Mouse (Mus musculus) forebrain, embryonic 12.5 days (tissue): ENCODE measurements around the gene Gabrr1. TPM values are rescaled to one million over a fixed set of nuclear protein-coding genes. Genes with fewer than 3 reads are reported as not detected.
"Not testable (repeated sequence)": the region's sequence is repeated elsewhere in the genome, so short reads cannot be mapped to it uniquely, and the experiment has no call there.

Source experiments
- ATAC-seq: fragments of 200-750 bp; cut with Nextera tagmentation; 2 replicates; pipeline ENCODE4 v1.8.0; 2017; ENCODE audit warnings: moderate TSS enrichment; ENCODE audit not compliant: low FRiP score
- H3K27ac ChIP-seq: fragments of 300-500 bp; sonication (generic); 2 replicates; pipeline ENCODE4 v1.5.1; 2016; ENCODE audit warnings: mild to moderate bottlenecking
- H3K27me3 ChIP-seq: fragments of 300-500 bp; sonication (generic); 2 replicates; pipeline ENCODE4 v1.6.1; 2016; ENCODE audit warnings: mild to moderate bottlenecking
- H3K36me3 ChIP-seq: fragments of 300-500 bp; sonication (generic); replicated peaks from 2 replicates; pipeline ENCODE4 v1.6.1; 2016; ENCODE audit warnings: mild to moderate bottlenecking
- H3K4me1 ChIP-seq: fragments of 300-500 bp; sonication (generic); 2 replicates; pipeline ENCODE4 v1.6.1; 2016
- H3K4me2 ChIP-seq: fragments of 300-500 bp; sonication (generic); 2 replicates; pipeline ENCODE4 v1.6.1; 2016; ENCODE audit warnings: mild to moderate bottlenecking, moderate library complexity
- H3K4me3 ChIP-seq: fragments of 300-500 bp; sonication (generic); replicated peaks from 2 replicates; pipeline ENCODE4 v1.5.1; 2016; ENCODE audit warnings: mild to moderate bottlenecking
- H3K9ac ChIP-seq: fragments of 300-500 bp; sonication (generic); 2 replicates; pipeline ENCODE4 v1.6.1; 2016; ENCODE audit warnings: mild to moderate bottlenecking
- H3K9me3 ChIP-seq: fragments of 300-500 bp; sonication (generic); 2 replicates; pipeline ENCODE4 v1.6.1; 2016
- WGBS: fragments of 180-500 bp; shearing (Covaris S2); methylation state at CpG from one replicate; pipeline ENCODE4 v1.1.7; 2016; 5-methylcytosine and 5-hydroxymethylcytosine counted together
- polyA plus RNA-seq: library from polyadenylated mRNA; unstranded; fragments of >200 nt; fragmentation: Nextera tagmentation; extraction: Ambion mirVana; gene quantifications from 2 replicates; pipeline ENCODE4 v1.2.1, GENCODE M21; 2016

The Gabrr1 gene
- 0.13 TPM in 1 of 2 replicates, not detected in the other for polyA plus RNA-seq

DNA sequence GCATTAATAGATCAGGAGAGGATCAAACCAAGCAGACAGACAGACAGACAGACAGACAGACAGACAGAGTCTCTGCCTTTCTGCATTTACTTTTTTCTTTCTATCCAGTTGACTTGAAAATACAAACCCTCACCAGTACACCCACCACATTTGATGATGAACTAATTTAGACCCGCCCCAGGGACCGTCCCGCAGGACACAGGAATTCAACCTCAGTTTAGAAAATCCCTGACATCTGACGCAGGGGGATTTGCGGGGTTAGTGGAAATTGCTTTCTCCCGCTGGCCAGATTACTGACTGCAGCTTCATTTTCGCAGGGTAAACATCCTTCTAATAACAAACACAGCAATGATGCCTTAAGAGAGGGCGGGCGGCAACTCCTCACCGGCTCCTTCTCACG lies at the start of gene Gabrr1:
Gene Gabrr1 (plus strand): TSS at position 301 of the 400 bp plus-strand sequence.
- ATAC-seq, result no peak
- Histone ChIP-seq H3K27ac (no peak within 1 kb of the TSS), H3K36me3 (no peaks in the 10 kb centered on the region), H3K9ac (no peak within 1 kb of the TSS), H3K9me3 (no peaks in the 10 kb centered on the region), H3K4me3 (no peak within 1 kb of the TSS), H3K4me1 (no peaks in the 10 kb centered on the region), H3K4me2 (no peak within 1 kb of the TSS), H3K27me3 (no peaks in the 10 kb centered on the region)
- WGBS, result 80% methylated on average over 11 of the region's 11 CpGs

DNA sequence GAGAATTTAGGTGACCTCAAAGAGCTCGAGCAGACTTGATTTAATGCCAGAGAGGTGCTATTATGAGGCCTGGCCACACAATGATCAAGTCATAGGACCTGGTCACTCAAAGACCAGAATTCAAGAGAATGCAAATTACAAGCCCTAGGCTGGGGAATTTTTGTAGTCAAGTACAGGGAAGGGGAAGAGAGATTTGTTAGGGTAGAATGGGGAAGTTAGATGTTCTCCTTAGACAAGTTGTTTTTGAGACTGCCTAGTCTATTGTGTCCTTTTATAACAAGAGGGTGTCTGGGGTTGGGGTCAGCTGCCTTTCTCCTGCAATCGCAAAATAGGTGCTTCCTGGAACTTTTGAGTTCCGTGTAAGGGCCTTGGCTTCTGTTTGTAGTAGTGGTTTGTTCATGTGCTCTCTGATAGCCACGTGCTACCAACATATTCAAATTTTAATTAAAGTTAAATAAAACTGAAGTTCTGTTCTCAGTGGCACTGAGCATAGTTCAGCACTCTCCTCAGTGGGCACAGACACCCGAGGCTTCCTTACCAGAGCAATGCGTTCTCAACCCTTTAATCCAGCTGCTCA lies 33.1 kb upstream of the Gabrr1 start:
- no peak overlapping the region for H3K9ac ChIP-seq
- no peak for ATAC-seq
- H3K4me3 ChIP-seq, result no peak overlapping the region
- no peaks in the 10 kb centered on the region for H3K36me3 ChIP-seq
- no peak overlapping the region for H3K4me2 ChIP-seq
- no peak overlapping the region for H3K27ac ChIP-seq
- no peaks in the 10 kb centered on the region for H3K4me1 ChIP-seq
- 86% methylated on average over 6 of the region's 6 CpGs for WGBS
- H3K9me3 ChIP-seq, result no peaks in the 10 kb centered on the region
- no peaks in the 10 kb centered on the region for H3K27me3 ChIP-seq

DNA sequence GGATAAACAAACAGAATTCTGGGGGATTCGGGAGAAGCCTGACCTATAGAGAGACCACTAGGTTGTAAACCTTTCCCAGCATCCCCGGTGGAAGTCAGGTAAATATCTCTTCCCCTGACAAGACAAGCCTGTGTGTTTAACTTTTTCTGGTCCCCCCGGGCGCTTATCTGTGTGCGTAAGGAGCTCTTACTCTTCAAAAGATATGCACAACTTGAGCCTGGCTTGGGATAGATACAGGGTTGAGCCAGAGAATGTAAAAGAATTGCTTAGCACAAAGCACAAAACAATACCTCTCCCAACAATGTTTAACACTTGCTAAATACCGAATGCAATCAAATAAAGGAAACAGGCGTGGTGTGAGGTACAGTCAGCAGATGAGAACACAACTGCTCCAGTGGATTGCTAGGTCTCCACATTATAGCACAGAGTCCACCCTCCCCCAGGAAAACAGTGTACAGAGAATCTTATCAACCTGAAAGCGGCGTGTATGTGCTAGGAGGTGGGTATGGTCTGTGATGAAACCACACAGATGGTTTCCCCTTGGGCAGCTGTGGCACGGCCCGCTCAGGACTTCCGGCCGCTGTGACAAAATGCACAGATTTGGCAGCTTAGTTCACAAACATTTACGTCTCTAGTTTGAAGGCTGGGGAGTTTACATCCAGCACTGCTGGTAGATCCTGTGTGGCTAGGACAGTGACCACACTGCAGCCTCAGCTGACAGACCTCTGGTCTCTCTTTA lies 22.4 kb upstream of the Gabrr1 start:
- no peak overlapping the region for H3K9ac ChIP-seq
- no peaks in the 10 kb centered on the region for H3K27me3 ChIP-seq
- no peak overlapping the region for H3K27ac ChIP-seq
- no peak for ATAC-seq
- no peaks in the 10 kb centered on the region for H3K4me1 ChIP-seq
- no peak overlapping the region for H3K4me2 ChIP-seq
- H3K4me3 ChIP-seq, result no peak overlapping the region
- no peaks in the 10 kb centered on the region for H3K36me3 ChIP-seq
- H3K9me3 ChIP-seq, result no peaks in the 10 kb centered on the region
- 90% methylated on average over 14 of the region's 14 CpGs for WGBS

DNA sequence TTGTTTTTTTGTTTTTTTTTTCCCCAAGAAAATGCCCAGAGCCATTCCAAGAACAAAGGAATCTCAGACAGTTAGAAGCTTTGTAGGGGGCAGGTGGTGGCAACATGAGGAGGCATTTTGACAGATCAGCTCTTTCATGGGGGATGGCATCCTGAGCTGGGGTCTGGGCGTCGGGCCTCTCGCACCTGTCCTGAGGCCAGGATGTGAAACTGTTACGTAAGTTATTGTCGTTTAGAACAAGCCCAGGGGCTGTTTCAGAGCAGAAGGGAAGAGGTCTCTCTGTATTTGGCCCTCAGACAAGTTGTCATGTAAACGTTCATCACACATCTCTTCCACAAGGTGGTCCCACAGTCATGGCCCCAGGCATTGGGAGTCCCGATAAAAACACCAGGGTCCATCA lies 21.5 kb upstream of the Gabrr1 start:
- Histone ChIP-seq H3K9ac (no peak overlapping the region), H3K4me1 (no peaks in the 10 kb centered on the region), H3K36me3 (no peaks in the 10 kb centered on the region), H3K9me3 (no peaks in the 10 kb centered on the region), H3K27ac (no peak overlapping the region), H3K4me3 (no peak overlapping the region), H3K27me3 (no peaks in the 10 kb centered on the region), H3K4me2 (no peak overlapping the region)
- ATAC-seq, result no peak
- WGBS, result 90% methylated on average over 7 of the region's 7 CpGs

DNA sequence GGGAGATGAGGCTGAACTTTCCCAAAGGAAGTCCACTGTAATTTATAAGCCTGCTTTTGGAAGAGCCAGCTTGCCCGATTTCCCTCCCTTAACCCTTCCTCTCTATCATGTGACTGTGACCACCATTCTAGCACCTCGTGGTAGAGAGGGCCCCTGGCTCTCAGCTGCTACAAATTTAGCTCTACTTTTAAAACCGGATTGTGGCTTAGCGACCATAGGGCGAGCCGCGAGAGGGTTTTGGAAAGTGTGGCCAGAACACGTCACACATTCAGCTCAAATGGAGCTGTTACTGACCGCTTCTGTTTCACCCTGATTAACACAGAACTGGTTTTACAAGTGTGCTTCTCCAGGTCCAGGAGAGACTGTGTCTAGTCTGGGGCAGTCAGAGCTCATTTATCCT lies 21.0 kb upstream of the Gabrr1 start:
- Histone ChIP-seq H3K9me3 (no peaks in the 10 kb centered on the region), H3K9ac (no peak overlapping the region), H3K27me3 (no peaks in the 10 kb centered on the region), H3K27ac (no peak overlapping the region), H3K4me3 (no peak overlapping the region), H3K4me1 (no peaks in the 10 kb centered on the region), H3K36me3 (no peaks in the 10 kb centered on the region), H3K4me2 (no peak overlapping the region)
- no peak for ATAC-seq
- 94% methylated on average over 9 of the region's 9 CpGs for WGBS

GRCm38 (mm10) chr4:33112866-33113265 lies 19.5 kb upstream of the Gabrr1 start:
- not testable (repeated sequence) for H3K9ac ChIP-seq, H3K4me2 ChIP-seq, ATAC-seq, H3K27ac ChIP-seq, H3K4me3 ChIP-seq, H3K36me3 ChIP-seq, H3K9me3 ChIP-seq, H3K4me1 ChIP-seq, H3K27me3 ChIP-seq
- 95% methylated on average over 14 of the region's 14 CpGs for WGBS

DNA sequence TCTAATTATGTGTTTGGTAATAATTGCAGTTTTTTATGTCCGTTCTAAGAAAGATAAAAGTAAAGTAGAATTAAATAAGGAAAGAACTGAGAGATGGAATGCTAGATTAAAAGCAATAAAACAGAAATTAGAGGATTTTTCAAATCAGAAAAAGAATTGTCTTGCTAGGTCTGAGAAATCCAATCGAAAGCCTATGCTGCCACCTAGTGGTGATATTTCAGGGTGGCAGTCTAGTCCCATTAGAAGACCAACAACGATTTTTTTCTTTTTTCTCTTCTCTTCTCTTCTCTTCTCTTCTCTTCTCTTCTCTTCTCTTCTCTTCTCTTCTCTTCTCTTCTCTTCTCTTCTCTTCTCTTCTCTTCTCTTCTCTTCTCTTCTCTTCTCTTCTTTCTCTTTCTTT lies 13.2 kb upstream of the Gabrr1 start:
- not testable (repeated sequence) for H3K4me1 ChIP-seq, H3K9me3 ChIP-seq, H3K27ac ChIP-seq, H3K4me2 ChIP-seq, H3K36me3 ChIP-seq, H3K27me3 ChIP-seq, ATAC-seq, H3K9ac ChIP-seq, H3K4me3 ChIP-seq
- 10% methylated on average over 3 of the region's 3 CpGs for WGBS

GRCm38 (mm10) chr4:33124493-33124892 lies 7.8 kb upstream of the Gabrr1 start:
- Histone ChIP-seq H3K36me3 (no peaks in the 10 kb centered on the region), H3K27me3 (no peaks in the 10 kb centered on the region), H3K4me1 (no peaks in the 10 kb centered on the region), H3K4me2 (no peak overlapping the region), H3K27ac (no peak overlapping the region), H3K9ac (no peak overlapping the region), H3K9me3 (no peaks in the 10 kb centered on the region), H3K4me3 (no peak overlapping the region)
- no peak for ATAC-seq
- 78% methylated on average over 6 of the region's 6 CpGs for WGBS

GRCm38 (mm10) chr4:33125409-33126084 lies 6.8 kb upstream of the Gabrr1 start:
- no peaks in the 10 kb centered on the region for H3K4me1 ChIP-seq
- no peak overlapping the region for H3K4me2 ChIP-seq
- H3K36me3 ChIP-seq, result no peaks in the 10 kb centered on the region
- 0 out of 2 replicates have a peak, but pooled peaks have one; percentile 33 for ATAC-seq
- H3K9ac ChIP-seq, result no peak overlapping the region
- WGBS, result 70% methylated on average over 10 of the region's 10 CpGs
- no peak overlapping the region for H3K4me3 ChIP-seq
- no peak overlapping the region for H3K27ac ChIP-seq
- H3K9me3 ChIP-seq, result no peaks in the 10 kb centered on the region
- no peaks in the 10 kb centered on the region for H3K27me3 ChIP-seq

DNA sequence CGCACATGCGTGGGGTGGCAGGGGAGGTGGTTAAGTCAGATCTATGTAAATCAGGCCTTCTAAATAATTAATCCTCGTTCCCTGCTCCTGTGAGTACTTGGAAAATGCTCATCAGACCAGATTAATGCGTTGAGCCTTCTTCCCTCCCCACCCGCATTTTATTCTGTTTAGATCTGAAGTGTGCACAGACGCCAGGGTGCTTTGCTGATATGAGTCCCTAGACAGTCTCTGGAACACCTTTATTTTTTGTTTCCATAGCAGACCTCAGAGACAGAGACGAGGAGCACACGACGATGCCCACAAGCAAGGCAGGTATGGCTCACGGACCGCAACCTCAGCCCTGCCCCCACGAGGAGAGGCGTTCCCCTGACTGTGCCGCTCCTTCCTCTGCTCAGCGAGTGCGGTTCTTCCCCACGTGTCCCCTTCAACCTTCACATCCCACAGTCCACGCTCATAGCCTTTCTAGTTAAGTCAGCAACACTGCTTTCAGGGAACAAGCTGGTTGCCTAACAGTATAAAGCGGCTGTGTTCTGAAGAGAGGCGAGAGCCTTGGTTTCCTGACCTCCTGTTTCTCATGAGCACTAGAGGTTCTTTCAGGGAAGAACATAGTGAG lies 14.5 kb downstream of the Gabrr1 start:
- WGBS, result 47% methylated on average over 20 of the region's 20 CpGs
- Histone ChIP-seq H3K9ac (peak overlapping the region; percentile 29; the same call in 1 of the 2 replicates), H3K4me1 (peaks cover 7% of the 10 kb centered on the region; the same call in 1 of the 2 replicates), H3K4me3 (no peak overlapping the region), H3K27ac (no peak overlapping the region), H3K4me2 (peak overlapping the region; percentile 24), H3K9me3 (0 out of 2 replicates have a peak, but pooled peaks cover 3% of the 10 kb centered on the region), H3K27me3 (peaks cover 17% of the 10 kb centered on the region; the same call in 1 of the 2 replicates), H3K36me3 (no peaks in the 10 kb centered on the region)
- no peak for ATAC-seq

DNA sequence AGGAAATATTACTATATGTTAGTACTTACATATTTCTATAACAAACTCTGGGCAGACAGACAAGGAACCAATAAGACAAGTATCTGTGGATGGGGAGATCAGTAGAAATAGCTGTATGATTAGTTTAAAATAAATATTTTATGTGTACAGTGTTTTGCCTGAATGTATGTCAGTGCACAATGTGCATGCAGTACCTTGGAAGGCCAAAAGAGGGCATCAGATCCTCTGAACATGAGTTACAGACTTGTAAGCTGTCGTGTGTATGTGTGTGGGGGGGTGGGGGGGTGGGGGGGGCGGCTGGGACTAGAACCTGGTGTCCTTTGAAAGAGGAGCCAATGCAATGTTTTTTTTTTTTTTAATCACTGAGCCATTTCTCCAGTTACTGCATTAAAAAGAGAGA lies 15.5 kb downstream of the Gabrr1 start:
- Histone ChIP-seq H3K27ac (no peak overlapping the region), H3K4me1 (peaks cover 7% of the 10 kb centered on the region; the same call in 1 of the 2 replicates), H3K27me3 (peaks cover 17% of the 10 kb centered on the region; the same call in 1 of the 2 replicates), H3K9me3 (no peaks in the 10 kb centered on the region), H3K9ac (no peak overlapping the region), H3K4me3 (no peak overlapping the region), H3K4me2 (no peak overlapping the region), H3K36me3 (no peaks in the 10 kb centered on the region)
- 25% methylated on average over 2 of the region's 2 CpGs for WGBS
- ATAC-seq, result no peak

GRCm38 (mm10) chr4:33149150-33149549 lies 16.8 kb downstream of the Gabrr1 start:
- 43% methylated on average over 7 of the region's 7 CpGs for WGBS
- ATAC-seq, result no peak
- Histone ChIP-seq H3K4me1 (peaks cover 7% of the 10 kb centered on the region; the same call in 1 of the 2 replicates), H3K36me3 (no peaks in the 10 kb centered on the region), H3K4me3 (no peak overlapping the region), H3K27me3 (peaks cover 17% of the 10 kb centered on the region; the same call in 1 of the 2 replicates), H3K4me2 (no peak overlapping the region), H3K27ac (no peak overlapping the region), H3K9me3 (no peaks in the 10 kb centered on the region), H3K9ac (no peak overlapping the region)
